ENCODE assay signal across 9 mouse cellular contexts in the genomic region with DNA sequence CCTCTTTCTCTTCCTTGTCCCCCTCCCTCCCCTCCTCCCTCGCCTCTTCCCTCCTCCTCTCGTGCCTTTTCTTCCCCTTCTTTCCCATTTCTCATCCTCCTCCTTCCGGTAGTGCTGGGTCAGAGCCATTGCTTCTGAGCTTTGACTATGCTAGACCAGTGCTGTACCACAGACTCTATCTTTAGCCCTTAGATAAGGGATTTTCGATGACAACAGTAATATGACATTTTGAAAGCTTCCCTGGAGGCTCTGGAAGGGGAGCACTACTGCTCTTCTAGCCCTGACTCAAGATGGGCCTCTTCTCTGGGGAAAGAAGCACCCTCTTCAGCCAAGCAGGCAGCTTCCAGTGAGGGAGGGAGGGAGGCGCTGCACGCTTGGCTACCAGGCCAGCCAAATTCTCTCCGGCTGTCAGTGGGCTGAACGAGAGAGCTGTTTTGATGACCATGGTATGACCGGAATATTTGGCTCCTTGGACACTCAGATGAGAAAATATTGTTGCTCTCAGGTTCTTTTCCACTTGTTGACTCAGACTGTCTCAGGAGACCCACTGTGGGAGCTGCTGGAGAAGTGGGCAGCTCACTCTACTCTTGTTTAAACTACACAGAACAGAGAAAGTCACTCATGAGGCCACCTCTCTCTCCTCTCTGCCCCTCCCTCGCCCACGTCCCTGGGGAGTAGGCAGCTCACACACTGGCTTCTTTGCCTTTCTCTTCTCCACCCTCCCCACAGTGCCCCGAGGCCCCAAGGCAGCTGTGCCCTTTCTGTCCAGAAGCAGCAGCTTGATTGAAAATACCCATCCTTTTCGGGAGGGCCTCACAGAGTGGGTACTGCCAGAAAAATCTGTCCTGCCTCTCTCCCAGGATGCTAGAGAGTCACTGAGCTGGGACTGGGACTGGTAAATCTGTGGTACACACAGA. TPM values are rescaled to one million over a fixed set of nuclear protein-coding genes. Genes with fewer than 3 reads are reported as not detected.
DNase-seq lines count a peak whose midpoint lies in the region; ATAC-seq lines count a peak whose summit lies in the region.
"Had no signal": no experiment of that assay in that cellular context is flagged by ENCODE, and none has a peak within 500 bp of the region (broad histone marks: within the 10 kb centered on the region; RNA-seq: fewer than 3 reads in every experiment).

No protein-coding gene starts in this region.

- peak overlapping the region; percentile 16; the same call in 1 of the 2 replicates for H3K27ac ChIP-seq in midbrain, embryonic 12.5 days (replicated peaks)
- no peak overlapping the region for H3K27ac ChIP-seq in midbrain, embryonic 15.5 days
- peak overlapping the region; percentile 49 for H3K27ac ChIP-seq in heart, embryonic 15.5 days
- peak overlapping the region; percentile 68 for H3K27ac ChIP-seq in neural tube, embryonic 13.5 days (replicated peaks)
- H3K27ac ChIP-seq: lung, embryonic 15.5 days had no signal

- WGBS in midbrain, embryonic 12.5 days = 49% methylated on average over 13 of the region's 13 CpGs
- WGBS in midbrain, embryonic 15.5 days = 54% methylated on average over 13 of the region's 13 CpGs
- 27% methylated on average over 13 of the region's 13 CpGs for WGBS in heart, embryonic 15.5 days
- whole genome bisulfite sequencing in neural tube, embryonic 13.5 days = 49% methylated on average over 13 of the region's 13 CpGs

- H3K4me1 ChIP-seq in midbrain, embryonic 12.5 days = peaks cover 17% of the 10 kb centered on the region
- peaks cover 7% of the 10 kb centered on the region for H3K4me1 ChIP-seq in midbrain, embryonic 15.5 days
- peaks cover 39% of the 10 kb centered on the region for H3K4me1 ChIP-seq in heart, embryonic 15.5 days (replicated peaks)
- peaks cover 40% of the 10 kb centered on the region for H3K4me1 ChIP-seq in neural tube, embryonic 13.5 days (replicated peaks)

- no peak for ATAC-seq in midbrain, embryonic 12.5 days (ENCODE audit: low FRiP score, low read depth)
- no peak for ATAC-seq in midbrain, embryonic 15.5 days (replicated peaks)
- ATAC-seq in heart, embryonic 15.5 days (replicated peaks; ENCODE audit: insufficient number of reproducible peaks, insufficient read depth, low FRiP score, low read depth) = no peak; the same call in 1 of the 2 replicates
- peak; percentile 36 for ATAC-seq in neural tube, embryonic 13.5 days (ENCODE audit: low read depth)
- ATAC-seq in inflammation-experienced regulatory T-cells, adult 6 months = no peak

- no peak overlapping the region for H3K9ac ChIP-seq in midbrain, embryonic 12.5 days (replicated peaks)
- H3K9ac ChIP-seq in midbrain, embryonic 15.5 days = no peak overlapping the region
- no peak overlapping the region for H3K9ac ChIP-seq in heart, embryonic 15.5 days
- peak overlapping the region; percentile 42; the same call in 1 of the 2 replicates for H3K9ac ChIP-seq in neural tube, embryonic 13.5 days
- H3K9ac ChIP-seq: lung, embryonic 15.5 days had no signal

- DNase-seq in adrenal gland, postnatal 14 days = peak; percentile 56
- no peak for DNase-seq in adrenal gland, postnatal 25 days
- no peak for DNase-seq in left cerebral cortex, adult 9 months (ENCODE audit: low spot score in 2 of 2)

- no peaks in the 10 kb centered on the region for H3K36me3 ChIP-seq in midbrain, embryonic 12.5 days
- no peaks in the 10 kb centered on the region for H3K36me3 ChIP-seq in midbrain, embryonic 15.5 days (replicated peaks)
- H3K36me3 ChIP-seq in heart, embryonic 15.5 days = no peaks in the 10 kb centered on the region
- H3K36me3 ChIP-seq in neural tube, embryonic 13.5 days = no peaks in the 10 kb centered on the region
- H3K36me3 ChIP-seq: lung, embryonic 15.5 days had no signal

- no peaks in the 10 kb centered on the region for H3K27me3 ChIP-seq in midbrain, embryonic 12.5 days
- H3K27me3 ChIP-seq in midbrain, embryonic 15.5 days (replicated peaks) = no peaks in the 10 kb centered on the region
- H3K27me3 ChIP-seq in heart, embryonic 15.5 days = no peaks in the 10 kb centered on the region
- no peaks in the 10 kb centered on the region for H3K27me3 ChIP-seq in neural tube, embryonic 13.5 days
- H3K27me3 ChIP-seq: lung, embryonic 15.5 days had no signal

- no peak overlapping the region for H3K4me3 ChIP-seq in midbrain, embryonic 12.5 days
- no peak overlapping the region for H3K4me3 ChIP-seq in midbrain, embryonic 15.5 days
- H3K4me3 ChIP-seq in heart, embryonic 15.5 days = no peak overlapping the region
- H3K4me3 ChIP-seq in neural tube, embryonic 13.5 days = no peak overlapping the region
- H3K4me3 ChIP-seq: lung, embryonic 15.5 days had no signal

- no peak overlapping the region for H3K4me2 ChIP-seq in midbrain, embryonic 12.5 days (replicated peaks)
- H3K4me2 ChIP-seq in midbrain, embryonic 15.5 days = no peak overlapping the region
- peak overlapping the region; percentile 1; the same call in 1 of the 2 replicates for H3K4me2 ChIP-seq in heart, embryonic 15.5 days
- H3K4me2 ChIP-seq in neural tube, embryonic 13.5 days = no peak overlapping the region
- H3K4me2 ChIP-seq: lung, embryonic 15.5 days had no signal

- H3K9me3 ChIP-seq in midbrain, embryonic 12.5 days = no peaks in the 10 kb centered on the region
- H3K9me3 ChIP-seq in midbrain, embryonic 15.5 days = no peaks in the 10 kb centered on the region
- no peaks in the 10 kb centered on the region for H3K9me3 ChIP-seq in heart, embryonic 15.5 days (replicated peaks)
- H3K9me3 ChIP-seq in neural tube, embryonic 13.5 days = no peaks in the 10 kb centered on the region
- H3K9me3 ChIP-seq: lung, embryonic 15.5 days had no signal

RNA-seq across cellular contexts. Expression of a gene that starts 28.4 kb away (rescaled TPM):
- 126 and 202 TPM in 2 replicates for total RNA-seq in adrenal gland, postnatal 14 days (2021)
- total RNA-seq in adrenal gland, postnatal 25 days (2021) = 8.9 and 23.4 TPM in 2 replicates
- 23.5 and 24.8 TPM in 2 replicates for polyA plus RNA-seq in midbrain, embryonic 12.5 days (2016; fragmentation: Nextera tagmentation; extraction: Ambion mirVana)
- 97.7 and 99.9 TPM in 2 replicates for polyA plus RNA-seq in midbrain, embryonic 15.5 days (2015; fragmentation: Nextera tagmentation; extraction: Ambion mirVana)
- polyA plus RNA-seq in heart, embryonic 15.5 days (2015; fragmentation: Nextera tagmentation; extraction: Ambion mirVana) = 53.3 and 64.4 TPM in 2 replicates
- polyA plus RNA-seq in neural tube, embryonic 13.5 days (2015; fragmentation: Nextera tagmentation; extraction: Ambion mirVana) = 47.2 and 51.0 TPM in 2 replicates
- 10 to 100 TPM in 1 of 3 experiments, 1 to 10 TPM in 2; 1.7 to 57.4 (median 2.5) TPM for polyA plus RNA-seq in inflammation-experienced regulatory T-cells, adult 6 months (2017; shearing (Covaris generic))

RNA-seq across cellular contexts. Expression of a gene that starts 29.9 kb away (rescaled TPM):
- total RNA-seq in adrenal gland, postnatal 14 days (2021) = 167 and 224 TPM in 2 replicates
- 119 and 172 TPM in 2 replicates for total RNA-seq in adrenal gland, postnatal 25 days (2021)
- 730 and 734 TPM in 2 replicates for polyA plus RNA-seq in midbrain, embryonic 12.5 days (2016; fragmentation: Nextera tagmentation; extraction: Ambion mirVana)
- 429 and 442 TPM in 2 replicates for polyA plus RNA-seq in midbrain, embryonic 15.5 days (2015; fragmentation: Nextera tagmentation; extraction: Ambion mirVana)
- polyA plus RNA-seq in heart, embryonic 15.5 days (2015; fragmentation: Nextera tagmentation; extraction: Ambion mirVana) = 318 and 332 TPM in 2 replicates
- 513 and 586 TPM in 2 replicates for polyA plus RNA-seq in neural tube, embryonic 13.5 days (2015; fragmentation: Nextera tagmentation; extraction: Ambion mirVana)
- polyA plus RNA-seq in inflammation-experienced regulatory T-cells, adult 6 months (2017; shearing (Covaris generic)) = 100 to 1,000 TPM; 296 to 519 (median 387) TPM

RNA-seq across cellular contexts. Expression of a gene that starts 51.6 kb away (rescaled TPM):
- total RNA-seq in adrenal gland, postnatal 14 days (2021) = 0.33 and 0.38 TPM in 2 replicates
- total RNA-seq in adrenal gland, postnatal 25 days (2021) = 0.30 and 0.86 TPM in 2 replicates
- 0.29 TPM in 1 of 2 replicates, not detected in the other for polyA plus RNA-seq in midbrain, embryonic 12.5 days (2016; fragmentation: Nextera tagmentation; extraction: Ambion mirVana)
- 0.15 TPM in 1 of 2 replicates, not detected in the other for polyA plus RNA-seq in midbrain, embryonic 15.5 days (2015; fragmentation: Nextera tagmentation; extraction: Ambion mirVana)
- polyA plus RNA-seq in heart, embryonic 15.5 days (2015; fragmentation: Nextera tagmentation; extraction: Ambion mirVana) = 0.66 and 3.1 TPM in 2 replicates
- 0.11 TPM in 1 of 2 replicates, not detected in the other for polyA plus RNA-seq in neural tube, embryonic 13.5 days (2015; fragmentation: Nextera tagmentation; extraction: Ambion mirVana)
- not detected for polyA plus RNA-seq in inflammation-experienced regulatory T-cells, adult 6 months (2017; shearing (Covaris generic))

RNA-seq across cellular contexts. Expression of a gene that starts 54.6 kb away (rescaled TPM):
- 55.0 and 73.5 TPM in 2 replicates for total RNA-seq in adrenal gland, postnatal 14 days (2021)
- total RNA-seq in adrenal gland, postnatal 25 days (2021) = 79.5 TPM in 2 replicates
- 150 and 151 TPM in 2 replicates for polyA plus RNA-seq in midbrain, embryonic 12.5 days (2016; fragmentation: Nextera tagmentation; extraction: Ambion mirVana)
- polyA plus RNA-seq in midbrain, embryonic 15.5 days (2015; fragmentation: Nextera tagmentation; extraction: Ambion mirVana) = 99.7 and 105 TPM in 2 replicates
- 73.6 and 78.0 TPM in 2 replicates for polyA plus RNA-seq in heart, embryonic 15.5 days (2015; fragmentation: Nextera tagmentation; extraction: Ambion mirVana)
- 113 and 116 TPM in 2 replicates for polyA plus RNA-seq in neural tube, embryonic 13.5 days (2015; fragmentation: Nextera tagmentation; extraction: Ambion mirVana)
- polyA plus RNA-seq in inflammation-experienced regulatory T-cells, adult 6 months (2017; shearing (Covaris generic)) = 100 to 1,000 TPM; 155 to 250 (median 235) TPM
